Mouse (Mus musculus) large intestine, adult 2 months (tissue): ENCODE results near the gene Gsdma. TPM values are rescaled to one million over a fixed set of nuclear protein-coding genes. Genes with fewer than 3 reads are reported as not detected.
A peak's percentile ranks its signal among the peaks of the same experiment; 100 is the strongest.
"Not testable (repeated sequence)": the region's sequence is repeated elsewhere in the genome, so short reads cannot be mapped to it uniquely, and the experiment has no call there.

Experiments used
- DNase-seq: peaks from one replicate; pipeline ENCODE4 v3.0.0-alpha.2; 2012; ENCODE audit warnings: low read depth, low spot score
- WGBS: fragments of 180-500 bp; shearing (Covaris S2); methylation state at CpG from one replicate; pipeline ENCODE4 v1.1.7; 2018; 5-methylcytosine and 5-hydroxymethylcytosine counted together
- polyA plus RNA-seq: library from polyadenylated mRNA; depleted of rRNA; stranded (reverse); fragments of >200 nt; gene quantifications from 2 replicates; pipeline ENCODE4 v1.2.3, GENCODE M21; 2012

Gene Gsdma
- polyA plus RNA-seq, 1 experiment = 0.51 TPM

DNA sequence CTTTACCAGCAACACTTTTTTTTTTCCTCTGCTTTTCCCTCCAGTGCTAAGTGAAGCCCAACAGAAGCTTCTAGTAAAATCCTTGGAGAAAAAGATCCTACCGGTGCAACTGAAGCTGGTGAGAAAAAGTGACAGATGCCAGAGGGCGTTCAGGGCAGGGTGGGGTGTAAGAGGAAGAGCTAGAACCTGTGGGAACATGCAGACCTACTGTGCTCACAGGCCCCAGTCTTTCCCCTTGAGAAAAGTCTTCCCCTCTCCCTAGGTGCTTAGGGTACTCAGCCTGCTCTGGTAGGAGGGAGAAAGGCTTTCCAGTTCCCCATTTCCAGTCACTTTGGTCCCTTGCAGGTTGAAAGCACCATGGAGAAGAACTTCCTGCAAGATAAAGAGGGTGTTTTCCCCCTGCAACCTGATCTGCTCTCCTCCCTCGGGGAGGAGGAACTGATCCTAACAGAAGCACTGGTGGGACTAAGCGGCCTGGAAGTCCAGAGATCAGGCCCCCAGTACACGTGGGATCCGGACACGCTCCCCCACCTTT lies 11.7 kb downstream of the Gsdma start:
- WGBS = 42% methylated on average over 7 of the region's 7 CpGs
- DNase-seq = no peak

DNA sequence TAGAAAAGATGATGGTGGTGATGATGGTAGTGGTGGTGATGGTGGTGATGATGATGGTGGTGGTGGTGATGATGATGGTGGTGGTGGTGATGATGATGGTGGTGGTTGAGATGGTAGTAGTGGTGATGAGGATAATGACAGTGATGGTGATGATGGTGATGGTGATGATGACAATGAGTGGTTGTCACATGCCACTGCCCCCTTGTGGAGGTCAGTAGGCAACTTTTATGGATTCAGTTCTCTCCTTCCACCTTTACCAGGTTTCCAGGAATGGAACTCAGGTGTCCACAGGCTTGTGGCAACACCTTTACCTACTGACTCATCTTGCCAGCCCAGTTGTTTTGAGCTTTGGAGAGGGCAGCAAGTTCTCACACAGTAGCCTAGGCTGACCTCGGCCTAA lies 15.9 kb downstream of the Gsdma start:
- 100% methylated on average over 1 of the region's 1 CpGs for WGBS

DNA sequence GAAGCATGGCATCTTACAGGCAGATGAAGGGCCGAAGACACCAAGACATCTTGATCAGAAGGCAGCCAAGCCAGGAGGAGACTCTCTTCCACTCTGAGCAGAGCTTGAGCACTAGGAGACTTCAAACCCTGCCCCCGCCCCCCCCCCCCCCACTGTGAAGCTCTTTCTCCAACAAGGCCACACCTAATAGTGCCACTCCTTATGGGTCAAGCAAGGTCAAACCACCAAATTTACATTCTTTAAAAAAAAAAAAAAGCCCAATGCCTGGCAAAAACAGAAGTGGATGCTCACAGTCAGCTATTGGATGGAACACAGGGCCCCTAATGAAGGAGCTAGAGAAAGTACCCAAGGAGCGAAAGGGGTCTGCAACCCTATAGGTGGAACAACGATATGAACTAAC lies 16.4 kb downstream of the Gsdma start:
- WGBS = 87% methylated on average over 4 of the region's 4 CpGs
- not testable (repeated sequence) for DNase-seq

More for the DNA sequence above, 15.9 kb downstream of the Gsdma start:
- DNase-seq = no peak

DNA sequence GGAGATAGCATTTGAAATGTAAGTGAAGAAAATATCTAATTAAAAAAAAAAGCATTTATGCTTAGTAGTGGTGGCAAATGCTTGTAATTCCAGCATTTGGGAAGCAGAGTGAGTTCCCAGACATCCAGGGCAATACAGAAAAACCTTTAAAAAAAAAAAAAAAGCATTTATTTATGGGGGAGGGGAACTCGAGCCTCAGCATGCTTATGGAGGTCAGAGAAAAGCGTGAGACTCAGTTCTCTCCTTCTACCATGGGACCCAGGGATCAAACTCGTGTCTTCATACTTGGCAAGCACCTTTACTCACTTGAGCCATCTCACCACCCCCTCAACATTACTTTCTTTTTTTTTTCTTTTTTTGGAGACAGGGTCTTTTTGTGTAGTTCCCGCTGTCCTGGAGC lies 17.0 kb downstream of the Gsdma start:
- WGBS = 74% methylated on average over 4 of the region's 4 CpGs
- no peak for DNase-seq

DNA sequence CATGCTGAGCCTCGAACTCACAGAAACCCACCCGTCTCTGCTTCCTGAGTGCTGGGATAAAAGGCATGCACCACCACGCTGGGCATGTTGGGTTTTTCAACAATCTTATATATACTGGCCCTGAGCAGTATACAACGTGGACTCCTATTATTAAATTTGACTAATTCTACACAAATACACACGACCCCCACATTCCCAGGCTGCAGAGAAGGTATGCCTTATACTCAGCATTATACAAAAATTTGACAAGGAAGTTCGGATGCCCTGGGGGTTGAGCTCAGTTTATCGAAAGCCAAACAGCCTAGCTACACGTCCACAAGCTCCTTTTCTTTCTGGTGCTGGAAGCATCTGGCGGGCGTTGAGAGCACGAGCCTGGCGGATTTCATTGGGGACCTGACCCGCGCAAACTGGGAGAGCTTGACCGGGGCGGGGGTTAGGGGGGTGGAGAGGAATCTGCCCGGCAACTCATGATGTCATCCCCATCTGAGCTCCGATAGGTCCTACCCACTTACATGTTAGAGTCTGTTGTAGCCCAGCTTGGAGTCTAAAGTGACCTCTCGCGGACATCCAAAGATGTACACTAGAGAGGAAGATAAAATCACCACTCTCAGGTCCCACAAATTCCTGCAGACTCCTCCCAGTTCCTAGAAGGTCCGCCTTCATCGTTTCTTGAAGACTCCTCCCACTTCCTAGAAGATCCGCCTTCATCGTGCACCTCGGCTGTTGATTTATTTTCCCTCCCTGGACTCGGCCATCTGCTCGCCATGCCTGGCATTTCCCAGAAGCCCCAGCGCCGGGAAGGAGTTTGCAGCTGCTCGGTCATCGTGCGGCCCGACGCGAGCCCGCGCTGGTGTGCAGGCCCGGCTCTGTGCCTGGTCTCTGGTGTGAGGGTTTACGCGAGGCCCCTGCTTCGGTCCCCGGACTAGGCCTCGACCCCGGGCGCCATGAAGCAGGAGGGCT lies 17.9 kb downstream of the Gsdma start, which contains the start of gene Psmd3:
TSS of gene Psmd3 (plus strand) at position 769 of the 960 bp plus-strand sequence.
- peak; percentile 89 for DNase-seq
- 2% methylated on average over 45 of the region's 45 CpGs for WGBS

DNA sequence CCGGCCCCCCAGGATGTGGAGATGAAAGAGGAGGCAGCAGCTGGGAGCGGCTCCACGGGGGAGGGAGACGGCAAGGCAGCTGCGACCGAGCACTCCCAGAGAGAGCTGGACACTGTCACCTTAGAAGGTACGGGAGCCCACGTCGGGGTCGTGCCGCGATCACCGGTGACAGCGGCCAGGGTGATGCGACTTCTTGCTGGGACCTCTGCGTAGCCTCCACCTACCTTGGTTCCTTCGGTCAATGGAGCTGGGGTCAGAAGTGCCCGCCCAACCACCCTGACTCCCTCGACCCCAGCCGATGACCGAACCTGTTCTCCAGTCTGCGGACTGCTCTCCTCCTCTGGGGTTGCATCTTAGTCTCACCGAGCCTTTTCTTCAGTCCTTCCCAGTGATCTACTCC lies 18.7 kb downstream of the Gsdma start:
- no peak for DNase-seq
- WGBS = under 1% methylated on average over 23 of the region's 23 CpGs

DNA sequence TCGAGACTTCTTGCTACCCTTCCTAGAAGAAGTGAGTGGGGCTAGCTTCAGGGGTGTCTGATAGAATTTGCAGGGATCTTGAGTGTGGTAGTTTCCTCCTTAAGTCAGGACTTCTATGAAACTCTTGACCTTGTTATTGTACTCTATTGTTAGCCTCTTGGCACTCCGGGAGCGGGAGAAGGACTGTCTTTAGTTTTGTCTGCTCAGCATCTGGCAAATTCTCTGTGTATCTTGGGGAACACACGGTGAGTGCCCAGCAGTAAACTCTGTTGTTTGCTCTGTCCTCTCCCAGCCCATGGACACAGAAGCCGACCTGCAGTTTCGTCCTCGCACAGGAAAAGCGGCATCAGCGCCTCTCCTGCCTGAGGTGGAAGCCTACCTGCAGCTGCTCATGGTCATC lies 21.5 kb downstream of the Gsdma start:
- 77% methylated on average over 9 of the region's 9 CpGs for WGBS
- DNase-seq = no peak

DNA sequence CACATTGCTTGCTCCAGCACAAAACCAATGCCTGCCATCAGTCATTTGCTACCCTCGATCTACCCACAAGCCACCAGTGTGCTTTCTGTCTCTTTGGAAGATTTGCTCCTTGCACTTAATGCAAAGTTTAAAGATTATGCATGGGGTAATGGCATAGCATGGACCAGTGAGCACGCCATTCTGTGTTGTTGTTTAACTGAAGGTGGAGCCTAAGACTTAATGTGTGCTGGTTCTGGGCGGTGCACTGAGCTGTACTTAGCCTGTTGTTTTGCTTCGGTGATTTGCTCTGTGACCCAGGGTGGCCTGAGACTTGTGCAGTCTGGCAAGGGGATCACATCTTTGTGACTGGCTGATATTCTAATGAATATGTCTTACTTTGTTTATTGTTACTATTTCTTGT lies 22.8 kb downstream of the Gsdma start:
- 69% methylated on average over 4 of the region's 4 CpGs for WGBS
- no peak for DNase-seq

DNA sequence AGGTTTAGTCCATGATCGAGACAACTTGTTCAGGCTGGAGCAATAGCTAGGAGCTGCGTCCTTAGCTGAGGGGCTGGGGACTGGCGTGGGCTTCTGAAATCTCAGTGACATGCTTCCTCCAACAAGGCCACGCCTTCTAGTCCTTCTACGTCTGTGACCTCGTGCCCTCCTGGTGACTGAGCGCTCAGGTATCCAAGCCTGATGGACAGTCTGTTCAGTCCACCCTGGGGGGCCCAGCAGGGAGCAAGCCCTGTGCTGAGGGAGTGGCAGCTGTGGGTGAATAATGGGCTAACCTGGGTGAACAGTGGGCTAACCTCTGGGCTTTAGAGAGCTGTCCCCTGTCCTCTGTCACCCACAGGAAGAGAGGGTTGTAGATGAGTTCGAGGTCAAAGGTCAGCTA lies 23.9 kb downstream of the Gsdma start:
- WGBS = 81% methylated on average over 8 of the region's 8 CpGs
- DNase-seq = no peak

DNA sequence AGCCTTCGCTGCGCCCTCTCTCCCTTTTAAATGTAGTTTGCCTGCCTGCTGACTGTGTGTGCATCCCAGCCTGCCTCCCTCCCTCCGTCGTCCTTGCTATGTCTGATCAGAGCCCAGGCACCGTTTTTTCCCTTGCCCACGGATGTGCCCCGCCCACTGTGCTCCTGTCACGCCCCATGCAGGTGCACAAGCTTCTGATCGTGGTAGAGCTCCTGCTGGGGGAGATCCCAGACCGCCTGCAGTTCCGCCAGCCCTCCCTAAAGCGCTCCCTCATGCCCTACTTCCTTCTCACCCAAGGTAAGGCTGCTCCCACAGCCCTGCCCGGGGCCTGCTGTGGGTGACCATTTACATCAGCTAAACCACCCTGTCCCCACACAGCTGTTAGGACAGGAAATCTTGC lies 29.1 kb downstream of the Gsdma start:
- no peak for DNase-seq
- 49% methylated on average over 13 of the region's 13 CpGs for WGBS

DNA sequence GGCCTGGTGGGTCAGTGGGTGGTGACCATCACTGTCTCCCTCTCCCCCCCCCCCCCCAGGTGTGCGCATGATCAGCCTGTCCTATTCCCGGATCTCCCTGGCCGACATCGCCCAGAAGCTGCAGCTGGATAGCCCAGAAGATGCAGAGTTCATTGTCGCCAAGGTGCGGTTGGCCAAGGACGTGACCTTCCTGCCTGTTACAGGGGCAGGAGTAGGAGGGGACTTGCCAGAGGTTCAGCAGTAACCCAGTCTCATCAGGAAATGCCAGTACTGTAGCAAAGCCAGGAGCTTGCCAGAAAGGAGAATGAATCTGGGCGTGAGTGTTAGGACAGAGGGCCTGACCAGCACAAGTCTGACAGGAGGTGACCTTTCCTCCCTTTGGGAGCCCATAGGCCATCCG lies 29.6 kb downstream of the Gsdma start:
- WGBS = 83% methylated on average over 9 of the region's 9 CpGs
- no peak for DNase-seq

DNA sequence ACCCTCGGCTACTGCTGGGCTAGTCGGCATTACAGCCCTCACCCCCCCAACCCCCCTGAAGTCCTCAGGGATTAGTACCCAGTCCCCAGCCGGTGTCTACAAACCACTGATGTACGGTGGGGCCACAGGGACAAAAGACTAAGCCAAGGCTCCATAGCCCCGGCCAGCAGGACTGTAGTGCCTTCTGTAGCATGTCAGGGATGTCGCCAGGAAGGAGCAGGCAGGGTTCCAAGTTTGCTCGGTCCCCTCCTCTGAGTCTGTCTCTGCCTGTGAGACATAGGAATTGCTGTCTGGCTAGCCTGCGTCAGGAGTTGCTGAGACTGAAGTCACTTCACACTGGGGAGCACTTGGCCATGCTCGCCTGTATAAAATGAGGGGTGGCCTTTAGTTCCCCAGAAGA lies 30.1 kb downstream of the Gsdma start:
- 82% methylated on average over 9 of the region's 9 CpGs for WGBS
- no peak for DNase-seq

DNA sequence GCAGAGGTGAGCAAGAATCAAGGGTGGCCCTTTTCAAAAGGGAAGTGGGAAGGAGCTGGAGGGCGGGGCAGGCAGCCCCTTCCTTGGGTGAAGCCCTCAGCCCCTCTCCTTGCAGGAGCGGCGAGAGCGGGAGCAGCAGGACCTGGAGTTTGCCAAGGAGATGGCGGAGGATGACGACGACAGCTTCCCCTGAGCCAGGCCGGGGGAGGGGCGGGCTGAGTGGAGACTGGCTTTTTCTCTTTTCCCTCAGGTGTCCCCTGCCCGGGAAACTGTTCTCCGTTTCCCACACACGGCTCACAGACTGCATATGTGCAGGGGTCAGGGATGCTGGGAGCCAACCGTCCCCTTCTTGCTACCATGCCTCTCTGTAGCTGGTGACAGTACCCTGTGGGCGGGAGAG lies 31.3 kb downstream of the Gsdma start:
- DNase-seq = no peak
- 87% methylated on average over 14 of the region's 14 CpGs for WGBS

DNA sequence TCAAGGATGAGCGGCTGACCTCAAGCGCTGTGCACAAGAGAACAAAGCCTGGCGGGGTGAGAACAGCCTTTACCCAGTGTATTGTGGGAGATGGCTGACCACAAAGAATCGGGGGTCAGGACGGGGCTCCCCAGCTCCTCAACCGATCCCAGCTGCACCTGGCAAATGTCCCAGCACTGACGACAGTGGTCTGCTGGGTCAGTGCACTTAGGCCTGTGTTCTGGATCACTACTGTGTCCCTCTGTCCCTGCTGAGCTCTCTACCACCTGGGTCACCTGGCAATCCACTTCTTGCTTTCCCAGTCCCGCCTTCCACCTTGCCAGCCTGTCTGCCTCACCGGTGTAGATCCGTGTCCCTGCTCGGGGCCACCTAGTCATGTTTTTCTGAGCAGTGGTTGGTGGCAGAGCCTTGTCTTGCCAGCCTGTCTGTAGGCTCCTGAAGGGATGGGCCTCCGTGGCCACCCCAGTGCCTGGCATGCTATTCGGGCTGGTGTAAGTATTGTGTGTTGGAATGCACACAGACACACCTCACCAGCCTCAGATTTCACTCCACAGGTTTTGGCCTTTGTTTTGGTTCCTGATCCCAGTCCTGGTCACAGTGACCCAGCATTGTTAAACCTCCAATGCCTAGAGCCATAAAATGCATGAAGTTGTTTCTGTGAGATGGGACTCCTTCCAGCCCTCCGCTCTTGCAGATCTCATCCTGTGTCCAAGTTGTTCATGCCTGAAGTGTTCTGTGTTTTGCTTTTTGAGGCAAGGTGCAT lies 32.5 kb downstream of the Gsdma start:
- WGBS = 65% methylated on average over 14 of the region's 14 CpGs
- DNase-seq = no peak

DNA sequence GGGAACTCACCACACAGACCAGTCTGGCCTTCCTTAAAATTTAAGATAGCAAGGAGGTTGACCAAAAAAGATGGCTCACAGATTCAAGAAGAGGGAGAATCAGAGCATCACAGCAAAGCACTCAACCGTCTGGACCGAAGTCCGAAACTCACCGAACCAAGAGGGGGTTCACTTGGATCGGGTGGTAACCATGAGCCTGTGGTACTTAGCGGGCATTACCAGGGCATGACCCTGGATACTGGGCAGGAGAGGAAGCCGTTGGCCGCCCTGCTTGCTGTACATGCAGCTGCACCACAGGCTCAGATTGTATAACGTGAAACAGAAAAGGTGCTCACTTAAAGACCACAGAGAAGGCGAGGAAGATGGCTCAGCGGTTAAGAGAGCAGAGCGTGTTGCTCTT lies 33.1 kb downstream of the Gsdma start:
- no peak for DNase-seq
- 88% methylated on average over 12 of the region's 12 CpGs for WGBS

DNA sequence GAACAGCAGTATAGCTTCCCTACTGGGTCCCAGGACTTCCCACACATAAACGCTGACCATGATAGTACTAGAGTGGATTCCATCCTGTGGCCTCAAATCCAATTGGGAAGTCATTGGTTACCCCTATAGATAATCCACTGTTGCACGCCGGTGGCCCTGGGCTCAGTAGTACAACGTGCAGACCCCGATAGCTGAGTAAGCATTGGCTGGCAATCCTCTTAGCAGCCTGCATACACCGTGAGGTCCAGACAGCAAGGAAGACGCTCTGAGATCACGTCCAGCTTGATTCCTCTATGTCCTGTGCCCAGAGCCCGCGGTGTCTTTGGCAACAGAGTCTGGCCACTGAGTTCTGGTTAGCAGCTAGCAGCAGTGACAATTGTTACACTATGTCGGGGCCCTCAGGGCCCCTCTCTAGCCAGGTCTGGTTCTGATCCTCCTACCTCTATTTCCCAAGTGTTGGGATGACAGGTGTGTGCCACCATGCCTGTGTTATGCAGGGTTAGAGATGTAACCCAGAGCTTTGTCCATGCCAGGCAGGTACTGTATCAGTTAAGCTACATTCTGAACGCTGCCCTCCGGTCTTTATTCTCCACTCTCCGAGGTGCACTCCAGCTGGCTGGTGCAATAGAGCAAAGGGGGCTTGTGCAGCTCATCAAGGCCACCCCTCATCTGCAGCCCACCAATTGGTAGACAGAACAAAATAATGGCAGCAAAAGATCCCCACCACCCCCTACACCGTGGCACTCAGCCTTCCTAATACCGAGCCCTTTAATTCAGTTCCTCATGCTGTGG lies 34.9 kb downstream of the Gsdma start:
- WGBS = 84% methylated on average over 16 of the region's 16 CpGs

DNA sequence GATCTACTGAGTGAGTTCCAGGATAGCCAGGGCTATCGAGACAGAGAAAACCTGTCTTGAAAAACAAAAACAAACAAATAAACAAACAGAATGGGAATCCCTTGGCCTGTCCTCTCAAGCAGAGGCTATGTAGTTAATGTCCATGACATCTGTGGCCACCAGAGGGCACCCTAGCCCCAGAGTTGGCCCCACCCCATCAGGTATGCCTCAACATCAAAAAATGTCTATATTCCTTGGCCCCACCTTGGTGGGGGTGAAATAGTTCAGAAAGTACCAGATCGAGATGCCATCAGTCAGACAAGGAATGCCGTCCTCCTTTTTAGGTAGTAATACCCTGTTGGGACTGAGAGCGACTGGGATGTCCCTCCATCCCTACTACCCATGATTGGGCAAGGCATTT lies 35.8 kb downstream of the Gsdma start:
- whole genome bisulfite sequencing = 23% methylated on average over 4 of the region's 4 CpGs
- no peak for DNase-seq

More for the DNA sequence above, 34.9 kb downstream of the Gsdma start:
- DNase-seq = no peak

DNA sequence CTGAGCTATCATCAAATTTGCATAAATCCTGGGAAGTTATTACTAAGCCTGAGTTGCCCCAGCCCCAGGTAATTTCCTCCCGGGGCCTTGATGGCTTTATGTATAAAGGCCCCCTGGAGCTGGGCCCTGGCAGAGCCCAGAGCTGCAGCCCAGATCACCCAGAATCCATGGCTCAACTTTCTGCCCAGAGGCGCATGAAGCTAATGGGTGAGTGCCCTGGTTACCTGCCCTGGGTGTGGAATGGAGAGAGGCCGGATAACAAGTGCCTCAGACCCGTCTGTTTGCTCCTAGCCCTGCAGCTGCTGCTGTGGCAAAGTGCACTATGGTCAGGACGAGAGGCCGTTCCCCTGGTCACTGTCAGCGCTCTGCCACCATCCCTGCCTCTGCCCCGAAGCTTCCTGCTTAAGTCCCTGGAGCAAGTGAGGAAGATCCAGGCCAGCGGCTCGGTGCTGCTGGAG lies 37.1 kb downstream of the Gsdma start, which contains the start of gene Csf3:
TSS of gene Csf3 (plus strand) at position 51 of the 458 bp plus-strand sequence.
- whole genome bisulfite sequencing = 51% methylated on average over 10 of the region's 10 CpGs
- no peak for DNase-seq

DNA sequence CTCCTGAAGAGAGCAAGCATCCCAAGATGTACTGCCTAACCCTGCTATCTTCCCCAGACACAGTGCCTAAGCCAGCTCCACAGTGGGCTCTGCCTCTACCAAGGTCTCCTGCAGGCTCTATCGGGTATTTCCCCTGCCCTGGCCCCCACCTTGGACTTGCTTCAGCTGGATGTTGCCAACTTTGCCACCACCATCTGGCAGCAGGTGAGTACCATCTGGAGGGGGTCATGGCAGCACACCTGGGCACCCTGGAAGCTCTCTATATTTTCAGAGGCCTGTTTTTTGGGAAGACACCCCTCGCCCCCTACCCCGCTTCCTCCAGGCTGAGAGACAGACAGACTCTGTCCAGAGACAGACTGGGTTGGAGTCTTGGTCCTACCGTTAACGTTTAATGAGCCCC lies 38.2 kb downstream of the Gsdma start:
- WGBS = 63% methylated on average over 5 of the region's 5 CpGs
- DNase-seq = no peak
